Mouse (Mus musculus) lung, postnatal 0 days (tissue): Measurements from ENCODE around the gene Olfr1378.

Experiments used
- CTCF ChIP-seq: IDR thresholded peaks from 2 replicates; pipeline ENCODE4 v1.5.1; 2016; ENCODE audit warnings: antibody characterized with exemption, mild to moderate bottlenecking
- EP300 ChIP-seq: IDR thresholded peaks from 2 replicates; pipeline ENCODE4 v1.6.1; 2016; ENCODE audit warnings: antibody characterized with exemption, mild to moderate bottlenecking, control low read depth

GRCm38 (mm10) chr11:50952290-50952689, 14.0 kb upstream of the Olfr1378 start:
- TF ChIP-seq CTCF (no peak), EP300 (no peak)
